Mouse (Mus musculus): ENCODE data around the gene Cpsf3. TPM values are rescaled to one million over a fixed set of nuclear protein-coding genes. Genes with fewer than 3 reads are reported as not detected.

Cpsf3 gene
- total and polyA plus RNA-seq, 3 experiments: 10.1 to 165 (median 113) TPM

GRCm38 (mm10) chr12:21318143-21318895 is 33.1 kb downstream of the Cpsf3 start:
- TF ChIP-seq POLR2AphosphoS5 (IDR thresholded peaks at IDR 0.05; ENCODE audit: insufficient replicate concordance, low read depth, low read length) (no peak), GATA1 (IDR thresholded peaks at IDR 0.05; ENCODE audit: borderline replicate concordance, low read length) (no peak), GATA2 (IDR thresholded peaks at IDR 0.05; ENCODE audit: borderline replicate concordance, low read depth, low read length) (no peak), TAL1 (conservative IDR thresholded peaks at IDR 0.05; ENCODE audit: low read depth, low read length) (no peak), CTCF (IDR thresholded peaks at IDR 0.05; ENCODE audit: low read depth, low read length) (peak; percentile 49)
- H3K36me3 ChIP-seq (replicated peaks): peaks cover 78% of the 10 kb centered on the region
- no peak overlapping the region for H3K4me3 ChIP-seq (ENCODE audit: low read depth, low read length)
- H3K9me3 ChIP-seq (replicated peaks): no peaks in the 10 kb centered on the region
- DNase-seq (ENCODE audit: low spot score): peak; percentile 64
- no peaks in the 10 kb centered on the region for H3K27me3 ChIP-seq (ENCODE audit: insufficient read depth, low read length)
- ATAC-seq (ENCODE audit: extremely low read depth, insufficient number of reproducible peaks, low FRiP score, poor library complexity, severe bottlenecking): peak; percentile 51; the same call in 1 of the 2 replicates
- H3K4me1 ChIP-seq (ENCODE audit: insufficient read depth, low read depth, low read length): peaks cover 23% of the 10 kb centered on the region

GRCm38 (mm10) chr12:21320317-21320716 is 35.1 kb downstream of the Cpsf3 start:
- Histone ChIP-seq H3K4me3 (ENCODE audit: low read depth, low read length) (no peak overlapping the region), H3K27me3 (ENCODE audit: insufficient read depth, low read length) (no peaks in the 10 kb centered on the region), H3K4me1 (ENCODE audit: insufficient read depth, low read depth, low read length) (peaks cover 23% of the 10 kb centered on the region), H3K9me3 (replicated peaks) (no peaks in the 10 kb centered on the region), H3K36me3 (replicated peaks) (peaks cover 75% of the 10 kb centered on the region)
- DNase-seq (ENCODE audit: low spot score): no peak
- TF ChIP-seq TAL1 (conservative IDR thresholded peaks at IDR 0.05; ENCODE audit: low read depth, low read length) (no peak), GATA1 (IDR thresholded peaks at IDR 0.05; ENCODE audit: borderline replicate concordance, low read length) (no peak), CTCF (IDR thresholded peaks at IDR 0.05; ENCODE audit: low read depth, low read length) (no peak), POLR2AphosphoS5 (IDR thresholded peaks at IDR 0.05; ENCODE audit: insufficient replicate concordance, low read depth, low read length) (no peak), GATA2 (IDR thresholded peaks at IDR 0.05; ENCODE audit: borderline replicate concordance, low read depth, low read length) (no peak)
- no peak for ATAC-seq (ENCODE audit: extremely low read depth, insufficient number of reproducible peaks, low FRiP score, poor library complexity, severe bottlenecking)

DNA sequence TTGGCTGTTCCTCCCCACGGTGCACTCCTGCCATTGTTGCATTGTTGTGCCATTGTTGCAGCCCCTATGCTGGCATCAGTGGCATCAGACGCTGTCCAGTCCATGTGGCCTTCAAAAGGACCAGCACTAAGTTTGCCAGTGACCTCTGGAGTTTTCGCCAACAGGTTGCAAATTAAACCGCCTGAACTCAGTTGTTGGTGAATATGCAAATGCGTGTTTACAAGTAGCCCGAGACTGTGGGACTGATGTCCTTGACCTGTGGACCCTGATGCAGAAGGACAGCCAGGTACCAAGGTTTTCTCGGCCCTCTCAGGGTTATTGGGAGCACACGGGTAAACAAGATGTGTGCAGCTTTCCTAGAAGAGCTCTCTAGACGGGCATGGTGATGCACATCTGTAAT is 36.0 kb downstream of the Cpsf3 start:
- DNase-seq (ENCODE audit: low spot score) (no peak), ATAC-seq (ENCODE audit: extremely low read depth, insufficient number of reproducible peaks, low FRiP score, poor library complexity, severe bottlenecking) (no peak)
- Histone ChIP-seq H3K4me3 (ENCODE audit: low read depth, low read length) (no peak overlapping the region), H3K36me3 (replicated peaks) (peaks cover 80% of the 10 kb centered on the region), H3K9me3 (replicated peaks) (no peaks in the 10 kb centered on the region), H3K4me1 (ENCODE audit: insufficient read depth, low read depth, low read length) (peaks cover 18% of the 10 kb centered on the region), H3K27me3 (ENCODE audit: insufficient read depth, low read length) (no peaks in the 10 kb centered on the region)
- TF ChIP-seq CTCF (IDR thresholded peaks at IDR 0.05; ENCODE audit: low read depth, low read length) (no peak), GATA2 (IDR thresholded peaks at IDR 0.05; ENCODE audit: borderline replicate concordance, low read depth, low read length) (no peak)

DNA sequence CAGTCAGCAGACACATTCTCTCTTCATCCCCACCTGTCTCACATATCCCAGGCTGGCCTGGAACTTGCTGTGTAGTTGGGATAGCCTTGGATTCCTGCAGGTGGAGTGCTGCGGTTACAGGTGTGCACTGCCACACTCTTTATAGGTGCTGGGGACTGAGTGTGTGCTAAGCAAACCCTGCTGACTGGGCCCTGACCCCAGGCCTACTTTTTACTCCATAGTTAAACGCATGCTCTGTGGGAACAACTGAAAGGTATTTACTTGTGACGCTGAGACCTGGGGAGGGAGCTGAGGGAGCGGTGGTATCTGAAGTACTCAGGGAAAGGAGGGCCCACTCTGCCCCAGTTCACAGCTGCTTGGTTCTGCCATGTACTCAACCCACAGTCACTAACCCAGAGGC is 37.1 kb downstream of the Cpsf3 start:
- H3K9me3 ChIP-seq (replicated peaks): no peaks in the 10 kb centered on the region
- H3K36me3 ChIP-seq (replicated peaks): peaks cover 91% of the 10 kb centered on the region
- no peak for ATAC-seq (ENCODE audit: extremely low read depth, insufficient number of reproducible peaks, low FRiP score, poor library complexity, severe bottlenecking)
- DNase-seq (ENCODE audit: low spot score): no peak
- peaks cover 13% of the 10 kb centered on the region for H3K4me1 ChIP-seq (ENCODE audit: insufficient read depth, low read depth, low read length)
- TF ChIP-seq CTCF (IDR thresholded peaks at IDR 0.05; ENCODE audit: low read depth, low read length) (no peak), GATA2 (IDR thresholded peaks at IDR 0.05; ENCODE audit: borderline replicate concordance, low read depth, low read length) (no peak), POLR2AphosphoS5 (IDR thresholded peaks at IDR 0.05; ENCODE audit: insufficient replicate concordance, low read depth, low read length) (no peak), TAL1 (conservative IDR thresholded peaks at IDR 0.05; ENCODE audit: low read depth, low read length) (no peak), GATA1 (IDR thresholded peaks at IDR 0.05; ENCODE audit: borderline replicate concordance, low read length) (no peak)
- H3K4me3 ChIP-seq (ENCODE audit: low read depth, low read length): no peak overlapping the region
- H3K27me3 ChIP-seq (ENCODE audit: insufficient read depth, low read length): no peaks in the 10 kb centered on the region

DNA sequence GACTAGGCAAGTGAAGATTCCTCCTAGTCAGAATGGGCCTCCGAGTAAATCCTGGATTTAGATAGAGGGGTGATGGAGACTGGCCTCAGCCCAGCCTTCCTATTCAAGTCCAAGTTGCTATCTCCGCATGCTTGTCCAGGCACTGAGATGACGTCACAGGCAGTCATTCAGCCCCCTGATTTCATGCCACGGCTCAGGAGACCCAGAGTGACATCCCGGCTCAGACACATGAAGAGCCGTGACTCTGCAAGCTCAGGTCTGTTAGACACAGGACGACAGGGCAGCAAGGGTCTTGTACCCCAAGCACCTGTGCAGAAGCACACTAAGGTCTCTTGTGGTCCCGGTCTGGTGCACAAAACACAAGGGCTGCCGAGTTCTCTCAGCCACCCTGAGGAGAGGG is 37.7 kb downstream of the Cpsf3 start:
- peaks cover 9% of the 10 kb centered on the region for H3K4me1 ChIP-seq (ENCODE audit: insufficient read depth, low read depth, low read length)
- no peak overlapping the region for H3K4me3 ChIP-seq (ENCODE audit: low read depth, low read length)
- no peaks in the 10 kb centered on the region for H3K9me3 ChIP-seq (replicated peaks)
- no peak for TF ChIP-seq GATA1 (IDR thresholded peaks at IDR 0.05; ENCODE audit: borderline replicate concordance, low read length)
- TF ChIP-seq TAL1 (conservative IDR thresholded peaks at IDR 0.05; ENCODE audit: low read depth, low read length): no peak
- no peaks in the 10 kb centered on the region for H3K27me3 ChIP-seq (ENCODE audit: insufficient read depth, low read length)
- no peak for DNase-seq (ENCODE audit: low spot score)
- H3K36me3 ChIP-seq (replicated peaks): peaks cover 97% of the 10 kb centered on the region
- no peak for ATAC-seq (ENCODE audit: extremely low read depth, insufficient number of reproducible peaks, low FRiP score, poor library complexity, severe bottlenecking)

DNA sequence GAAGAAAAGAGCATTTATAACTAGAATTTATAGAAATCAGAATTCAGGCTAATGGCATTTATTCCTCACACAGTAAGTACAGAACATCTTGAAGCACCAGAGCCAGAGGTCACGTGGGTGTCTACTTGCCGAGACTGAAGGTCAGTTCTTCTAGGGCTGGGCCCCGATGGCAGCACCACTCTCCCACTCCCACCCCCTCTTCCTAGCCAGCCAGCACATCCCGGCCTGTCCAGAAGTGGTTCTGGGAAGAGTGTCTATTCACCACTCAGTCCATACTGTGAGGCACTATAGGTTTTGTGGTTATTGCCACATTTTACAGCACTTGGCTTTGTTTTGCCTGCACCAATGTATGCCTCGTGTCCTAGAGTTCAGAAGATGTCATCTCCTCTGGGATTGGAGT is 38.9 kb downstream of the Cpsf3 start:
- H3K36me3 ChIP-seq (replicated peaks): peaks cover 95% of the 10 kb centered on the region
- no peaks in the 10 kb centered on the region for H3K9me3 ChIP-seq (replicated peaks)
- DNase-seq (ENCODE audit: low spot score) (no peak), ATAC-seq (ENCODE audit: extremely low read depth, insufficient number of reproducible peaks, low FRiP score, poor library complexity, severe bottlenecking) (no peak)
- H3K27me3 ChIP-seq (ENCODE audit: insufficient read depth, low read length): no peaks in the 10 kb centered on the region
- no peak for TF ChIP-seq GATA2 (IDR thresholded peaks at IDR 0.05; ENCODE audit: borderline replicate concordance, low read depth, low read length)
- no peak for TF ChIP-seq CTCF (IDR thresholded peaks at IDR 0.05; ENCODE audit: low read depth, low read length)
- no peak for TF ChIP-seq TAL1 (conservative IDR thresholded peaks at IDR 0.05; ENCODE audit: low read depth, low read length)
- no peak for TF ChIP-seq GATA1 (IDR thresholded peaks at IDR 0.05; ENCODE audit: borderline replicate concordance, low read length)
- TF ChIP-seq POLR2AphosphoS5 (IDR thresholded peaks at IDR 0.05; ENCODE audit: insufficient replicate concordance, low read depth, low read length): no peak
- 0 out of 2 replicates have a peak, but pooled peaks cover 3% of the 10 kb centered on the region for H3K4me1 ChIP-seq (ENCODE audit: insufficient read depth, low read depth, low read length)
- no peak overlapping the region for H3K4me3 ChIP-seq (ENCODE audit: low read depth, low read length)

Measured in G1E (cell line).